Mouse (Mus musculus): ENCODE data around the gene Schip1. TPM values are rescaled to one million over a fixed set of nuclear protein-coding genes. Genes with fewer than 3 reads are reported as not detected.

Gene Schip1
- polyA plus RNA-seq, 1 experiment from 2014 or later, result 71.8 TPM

DNA sequence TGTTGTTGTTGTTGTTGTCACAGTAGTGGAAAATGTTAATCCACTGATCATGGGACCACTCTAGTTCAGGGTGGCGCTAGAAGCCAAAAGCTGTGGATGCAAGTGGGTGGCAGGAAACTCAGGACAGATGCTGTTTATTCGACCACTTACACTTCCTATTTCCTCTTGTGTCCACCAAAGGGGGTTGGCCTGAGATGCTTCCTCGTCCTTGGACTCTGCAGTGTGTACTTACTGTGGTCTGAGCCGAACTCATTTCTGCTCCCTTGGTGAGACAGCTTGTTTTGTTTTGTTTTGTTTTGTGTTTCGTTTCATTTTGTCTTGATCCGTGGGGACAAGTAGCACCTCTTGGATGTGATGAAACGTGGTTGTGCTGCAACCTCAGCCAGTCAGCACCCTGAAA lies 578.3 kb downstream of the Schip1 start:
- Histone ChIP-seq H3K4me2 (ENCODE audit: low read length) (no peak overlapping the region), H3K4me1 (replicated peaks; ENCODE audit: insufficient read depth, low read length) (no peaks in the 10 kb centered on the region), H3K4me3 (replicated peaks; ENCODE audit: low read depth, low read length) (no peak overlapping the region), H3K27me3 (ENCODE audit: insufficient read depth, low read length) (no peaks in the 10 kb centered on the region), H3K9ac (ENCODE audit: low read depth, low read length) (no peak overlapping the region), H3K27ac (no peak overlapping the region), H3K36me3 (ENCODE audit: insufficient read depth, low read length) (no peaks in the 10 kb centered on the region), H3K9me3 (replicated peaks; ENCODE audit: low read length) (no peaks in the 10 kb centered on the region)
- ATAC-seq (replicated peaks; ENCODE audit: low FRiP score, low read depth) (no peak), DNase-seq (ENCODE audit: low spot score) (no peak)
- 84% methylated on average over 7 of the region's 7 CpGs for WGBS
- no peak for TF ChIP-seq CTCF (IDR thresholded peaks at IDR 0.05; ENCODE audit: low read depth)

DNA sequence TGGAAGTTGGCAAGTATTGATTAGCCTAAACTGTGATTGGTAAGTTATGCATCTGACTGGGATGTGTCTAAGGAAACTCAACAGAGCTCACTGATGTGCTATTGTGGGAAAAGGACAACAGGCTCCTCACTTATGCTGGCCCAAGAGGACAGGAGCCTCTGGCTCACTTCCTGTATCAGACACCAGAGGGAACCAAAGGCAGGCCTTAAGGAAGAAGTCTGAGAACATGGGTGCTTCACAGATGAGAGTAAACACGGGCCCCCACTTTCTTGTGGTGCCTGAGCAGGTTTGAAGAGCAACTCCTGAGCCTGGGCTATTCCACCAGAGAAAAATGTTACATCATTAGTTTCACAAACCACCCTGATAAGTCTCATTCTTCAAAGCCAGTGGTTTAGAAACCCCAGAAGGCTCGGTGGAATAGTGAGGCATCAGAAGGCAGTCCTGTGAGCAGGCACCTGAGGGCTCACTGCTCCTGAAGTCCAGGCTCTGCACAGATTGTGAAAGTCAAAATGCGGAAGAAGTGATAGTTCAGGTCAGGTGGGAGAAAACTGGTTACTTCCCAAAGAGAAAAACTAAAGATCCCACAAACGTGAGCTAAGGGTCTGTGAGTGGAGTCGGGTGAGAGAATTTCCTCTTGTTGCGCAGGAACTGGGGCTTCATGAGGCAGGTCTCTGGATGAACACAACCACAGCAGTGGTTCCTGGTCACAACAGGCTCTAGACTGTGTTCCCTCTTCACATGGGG lies 582.0 kb downstream of the Schip1 start:
- ATAC-seq (replicated peaks; ENCODE audit: low FRiP score, low read depth), result peak; percentile 17; the same call in 1 of the 2 replicates
- Histone ChIP-seq H3K4me1 (replicated peaks; ENCODE audit: insufficient read depth, low read length) (no peaks in the 10 kb centered on the region), H3K27ac (no peak overlapping the region), H3K4me3 (replicated peaks; ENCODE audit: low read depth, low read length) (no peak overlapping the region), H3K9ac (ENCODE audit: low read depth, low read length) (no peak overlapping the region), H3K36me3 (ENCODE audit: insufficient read depth, low read length) (no peaks in the 10 kb centered on the region), H3K9me3 (replicated peaks; ENCODE audit: low read length) (no peaks in the 10 kb centered on the region), H3K27me3 (ENCODE audit: insufficient read depth, low read length) (no peaks in the 10 kb centered on the region), H3K4me2 (ENCODE audit: low read length) (no peak overlapping the region)
- TF ChIP-seq CTCF (IDR thresholded peaks at IDR 0.05; ENCODE audit: low read depth), result peak; percentile 73
- DNase-seq (ENCODE audit: low spot score), result peak; percentile 58
- WGBS, result 82% methylated on average over 6 of the region's 6 CpGs

DNA sequence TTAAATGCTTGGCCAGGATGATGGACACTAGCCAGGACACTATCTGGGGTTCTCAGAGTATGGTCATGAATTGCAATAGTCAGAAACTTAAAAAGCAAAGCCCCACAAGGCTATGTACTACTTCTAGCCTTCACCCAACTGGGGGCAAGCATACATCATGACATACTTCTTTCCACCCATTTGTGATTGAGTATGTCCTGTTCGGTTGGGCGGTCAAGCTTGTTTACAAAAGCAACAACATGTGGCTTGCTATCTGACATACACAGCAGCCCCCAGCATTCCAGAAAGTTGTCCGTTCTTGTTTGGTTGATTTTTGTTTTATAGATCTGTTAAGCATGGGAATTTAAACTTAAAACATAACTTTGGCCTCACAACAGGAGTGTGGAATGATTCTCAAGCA lies 582.7 kb downstream of the Schip1 start:
- H3K9ac ChIP-seq (ENCODE audit: low read depth, low read length), result no peak overlapping the region
- no peaks in the 10 kb centered on the region for H3K27me3 ChIP-seq (ENCODE audit: insufficient read depth, low read length)
- no peaks in the 10 kb centered on the region for H3K36me3 ChIP-seq (ENCODE audit: insufficient read depth, low read length)
- ATAC-seq (replicated peaks; ENCODE audit: low FRiP score, low read depth), result 0 out of 2 replicates have a peak, but pooled peaks have one; percentile 46
- no peaks in the 10 kb centered on the region for H3K9me3 ChIP-seq (replicated peaks; ENCODE audit: low read length)
- H3K27ac ChIP-seq, result no peak overlapping the region
- H3K4me1 ChIP-seq (replicated peaks; ENCODE audit: insufficient read depth, low read length), result no peaks in the 10 kb centered on the region
- 29% methylated on average over 3 of the region's 3 CpGs for WGBS
- DNase-seq (ENCODE audit: low spot score), result peak; percentile 58
- H3K4me3 ChIP-seq (replicated peaks; ENCODE audit: low read depth, low read length), result no peak overlapping the region
- no peak for TF ChIP-seq CTCF (IDR thresholded peaks at IDR 0.05; ENCODE audit: low read depth)
- no peak overlapping the region for H3K4me2 ChIP-seq (ENCODE audit: low read length)

GRCm38 (mm10) chr3:68650251-68650650 lies 585.6 kb downstream of the Schip1 start:
- DNase-seq (ENCODE audit: low spot score) (no peak), ATAC-seq (replicated peaks; ENCODE audit: low FRiP score, low read depth) (no peak)
- no peak for TF ChIP-seq CTCF (IDR thresholded peaks at IDR 0.05; ENCODE audit: low read depth)
- Histone ChIP-seq H3K4me1 (replicated peaks; ENCODE audit: insufficient read depth, low read length) (no peaks in the 10 kb centered on the region), H3K9ac (ENCODE audit: low read depth, low read length) (no peak overlapping the region), H3K36me3 (ENCODE audit: insufficient read depth, low read length) (no peaks in the 10 kb centered on the region), H3K27me3 (ENCODE audit: insufficient read depth, low read length) (no peaks in the 10 kb centered on the region), H3K9me3 (replicated peaks; ENCODE audit: low read length) (no peaks in the 10 kb centered on the region), H3K27ac (no peak overlapping the region), H3K4me3 (replicated peaks; ENCODE audit: low read depth, low read length) (no peak overlapping the region), H3K4me2 (ENCODE audit: low read length) (no peak overlapping the region)
- 79% methylated on average over 3 of the region's 3 CpGs for WGBS

DNA sequence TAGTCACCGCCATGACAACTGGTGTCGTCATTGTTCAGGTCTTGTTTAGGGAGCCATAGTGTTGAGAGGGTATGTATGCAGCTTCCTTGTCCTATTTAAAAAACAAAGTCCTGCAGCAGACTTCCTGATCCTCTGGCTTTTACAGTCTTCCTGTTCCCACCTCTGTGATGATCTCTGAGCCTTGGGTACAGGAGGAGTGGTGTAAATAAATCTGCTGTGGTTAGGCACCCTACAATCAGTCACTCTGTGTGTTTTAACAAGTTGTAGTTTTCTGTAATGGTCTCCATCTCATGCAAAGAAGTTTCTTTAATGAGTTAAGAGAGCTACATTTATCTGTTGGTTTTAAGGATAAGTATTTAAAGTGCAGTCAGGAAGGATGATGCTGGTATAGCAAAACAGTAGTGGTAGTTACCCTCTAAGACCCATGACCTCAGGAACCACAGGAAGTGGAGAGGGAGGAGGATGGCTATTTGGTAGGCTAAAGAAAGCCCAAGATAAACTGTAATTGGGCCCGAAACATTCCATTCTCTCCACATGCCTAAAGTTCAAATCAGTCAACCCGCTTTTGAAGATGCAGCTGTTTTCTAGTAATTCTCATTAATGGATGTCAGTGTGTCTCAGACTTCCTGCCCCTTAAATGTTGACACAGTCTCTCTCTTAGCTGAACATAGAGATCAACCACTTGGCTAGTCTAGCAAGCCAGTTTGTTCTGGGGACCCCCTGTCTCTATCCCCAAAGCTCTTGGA lies 592.2 kb downstream of the Schip1 start:
- H3K27ac ChIP-seq, result peak overlapping the region; percentile 36; the same call in 1 of the 2 replicates
- H3K4me2 ChIP-seq (ENCODE audit: low read length), result no peak overlapping the region
- 65% methylated on average over 4 of the region's 4 CpGs for WGBS
- H3K4me3 ChIP-seq (replicated peaks; ENCODE audit: low read depth, low read length), result no peak overlapping the region
- no peaks in the 10 kb centered on the region for H3K27me3 ChIP-seq (ENCODE audit: insufficient read depth, low read length)
- H3K9me3 ChIP-seq (replicated peaks; ENCODE audit: low read length), result no peaks in the 10 kb centered on the region
- no peak overlapping the region for H3K9ac ChIP-seq (ENCODE audit: low read depth, low read length)
- H3K4me1 ChIP-seq (replicated peaks; ENCODE audit: insufficient read depth, low read length), result no peaks in the 10 kb centered on the region; the same call in 1 of the 2 replicates
- no peaks in the 10 kb centered on the region for H3K36me3 ChIP-seq (ENCODE audit: insufficient read depth, low read length)
- no peak for TF ChIP-seq CTCF (IDR thresholded peaks at IDR 0.05; ENCODE audit: low read depth)
- DNase-seq (ENCODE audit: low spot score) (peak; percentile 72), ATAC-seq (replicated peaks; ENCODE audit: low FRiP score, low read depth) (no peak)

- Histone ChIP-seq H3K27me3 (ENCODE audit: insufficient read depth, low read length) (no peaks in the 10 kb centered on the region), H3K4me3 (replicated peaks; ENCODE audit: low read depth, low read length) (no peak overlapping the region), H3K9me3 (replicated peaks; ENCODE audit: low read length) (no peaks in the 10 kb centered on the region), H3K27ac (no peak overlapping the region), H3K4me1 (replicated peaks; ENCODE audit: insufficient read depth, low read length) (no peaks in the 10 kb centered on the region; the same call in 1 of the 2 replicates), H3K9ac (ENCODE audit: low read depth, low read length) (no peak overlapping the region), H3K4me2 (ENCODE audit: low read length) (no peak overlapping the region), H3K36me3 (ENCODE audit: insufficient read depth, low read length) (no peaks in the 10 kb centered on the region)
- WGBS, result 13% methylated on average over 9 of the region's 9 CpGs
- no peak for TF ChIP-seq CTCF (IDR thresholded peaks at IDR 0.05; ENCODE audit: low read depth)
- ATAC-seq (replicated peaks; ENCODE audit: low FRiP score, low read depth) (no peak), DNase-seq (ENCODE audit: low spot score) (no peak)
These were observed 593.1 kb downstream of the Schip1 start for GRCm38 (mm10) chr3:68657589-68658245.
